Mouse (Mus musculus) heart, embryonic 16.5 days (tissue): ENCODE results near the gene Acot8. TPM values are rescaled to one million over a fixed set of nuclear protein-coding genes. Genes with fewer than 3 reads are reported as not detected.
A peak's percentile ranks its signal among the peaks of the same experiment; 100 is the strongest.

ENCODE experiments used
- ATAC-seq: fragments of 200-750 bp; cut with Nextera tagmentation; replicated peaks from 2 replicates; pipeline ENCODE4 v1.8.0; 2017; ENCODE audit warnings: moderate number of reproducible peaks; ENCODE audit not compliant: insufficient read depth, low FRiP score; ENCODE audit errors: extremely low read depth
- H3K27ac ChIP-seq: fragments of 300-500 bp; sonication (generic); 2 replicates; pipeline ENCODE4 v1.5.1; 2014; ENCODE audit warnings: mild to moderate bottlenecking, low read length, control low read depth, moderate library complexity
- H3K27me3 ChIP-seq: fragments of 300-500 bp; sonication (generic); 2 replicates; pipeline ENCODE4 v1.6.1; 2014; ENCODE audit warnings: low read length, mixed read lengths; ENCODE audit not compliant: control insufficient read depth, insufficient read depth
- H3K36me3 ChIP-seq: fragments of 300-500 bp; sonication (generic); 2 replicates; pipeline ENCODE4 v1.6.1; 2014; ENCODE audit not compliant: control insufficient read depth, insufficient read depth
- H3K4me1 ChIP-seq: fragments of 300-500 bp; sonication (generic); 2 replicates; pipeline ENCODE4 v1.6.1; 2014; ENCODE audit warnings: low read length, mixed read lengths; ENCODE audit not compliant: control insufficient read depth, insufficient read depth
- H3K4me2 ChIP-seq: fragments of 300-500 bp; sonication (generic); 2 replicates; pipeline ENCODE4 v1.6.1; 2014; ENCODE audit warnings: low read depth, mild to moderate bottlenecking, control low read depth, low read length
- H3K4me3 ChIP-seq: fragments of 300-500 bp; sonication (generic); 2 replicates; pipeline ENCODE4 v1.5.1; 2014; ENCODE audit warnings: mild to moderate bottlenecking, control low read depth, low read length
- H3K9ac ChIP-seq: fragments of 300-500 bp; sonication (generic); 2 replicates; pipeline ENCODE4 v1.6.1; 2014; ENCODE audit warnings: low read length, control low read depth
- H3K9me3 ChIP-seq: fragments of 300-500 bp; sonication (generic); replicated peaks from 2 replicates; pipeline ENCODE4 v1.6.1; 2016; ENCODE audit warnings: low read length; ENCODE audit not compliant: control insufficient read depth
- WGBS: fragments of 180-500 bp; shearing (Covaris S2); extraction: QIAGEN DNeasy Blood & Tissue Kit; methylation state at CpG from one replicate; pipeline ENCODE4 v1.1.7; 2014; 5-methylcytosine and 5-hydroxymethylcytosine counted together
- polyA plus RNA-seq: library from polyadenylated mRNA; unstranded; fragments of >200 nt; fragmentation: Nextera tagmentation; extraction: Ambion mirVana; gene quantifications from 2 replicates; pipeline ENCODE4 v1.2.1, GENCODE M21; 2015

The Acot8 gene
- polyA plus RNA-seq, 1 experiment from 2014 or later: 15.7 TPM

GRCm38 (mm10) chr2:164770279-164770678 is 34.4 kb downstream of the Acot8 start:
- no peaks in the 10 kb centered on the region for H3K9me3 ChIP-seq
- no peaks in the 10 kb centered on the region for H3K27me3 ChIP-seq
- H3K36me3 ChIP-seq: peaks cover 15% of the 10 kb centered on the region
- H3K9ac ChIP-seq: peak overlapping the region; percentile 91
- H3K27ac ChIP-seq: peak overlapping the region; percentile 81
- peak overlapping the region; percentile 82 for H3K4me2 ChIP-seq
- WGBS: 2% methylated on average over 15 of the region's 15 CpGs
- ATAC-seq: no peak
- peaks cover 14% of the 10 kb centered on the region for H3K4me1 ChIP-seq
- H3K4me3 ChIP-seq: peak overlapping the region; percentile 85

- Histone ChIP-seq H3K27ac (peak within 1 kb of the TSS; percentile 82), H3K36me3 (peaks cover 17% of the 10 kb centered on the region), H3K27me3 (no peaks in the 10 kb centered on the region), H3K4me3 (peak within 1 kb of the TSS; percentile 85), H3K4me2 (peak within 1 kb of the TSS; percentile 82), H3K4me1 (peaks cover 14% of the 10 kb centered on the region), H3K9me3 (no peaks in the 10 kb centered on the region), H3K9ac (peak within 1 kb of the TSS; percentile 91)
- WGBS: 2% methylated on average over 53 of the region's 53 CpGs
- ATAC-seq: peak; percentile 98
Measured at GRCm38 (mm10) chr2:164769258-164770037, 35.2 kb downstream of the Acot8 start, which contains the start of gene Ube2c. Ube2c (plus strand) TSS chr2:164769898.

- H3K27ac ChIP-seq: peak overlapping the region; percentile 76
- 84% methylated on average over 15 of the region's 15 CpGs for WGBS
- no peak overlapping the region for H3K4me2 ChIP-seq
- H3K4me1 ChIP-seq: peaks cover 14% of the 10 kb centered on the region
- no peak overlapping the region for H3K9ac ChIP-seq
- H3K4me3 ChIP-seq: no peak overlapping the region
- H3K9me3 ChIP-seq: no peaks in the 10 kb centered on the region
- no peak for ATAC-seq
- H3K27me3 ChIP-seq: no peaks in the 10 kb centered on the region
- H3K36me3 ChIP-seq: peaks cover 21% of the 10 kb centered on the region
Measured at GRCm38 (mm10) chr2:164767812-164768540, 36.7 kb downstream of the Acot8 start.

GRCm38 (mm10) chr2:164765841-164766240 is 38.8 kb downstream of the Acot8 start:
- ATAC-seq: no peak
- Histone ChIP-seq H3K4me1 (peaks cover 11% of the 10 kb centered on the region; the same call in 1 of the 2 replicates), H3K36me3 (peaks cover 36% of the 10 kb centered on the region), H3K9ac (no peak overlapping the region), H3K27me3 (no peaks in the 10 kb centered on the region), H3K4me2 (no peak overlapping the region), H3K9me3 (no peaks in the 10 kb centered on the region), H3K27ac (peak overlapping the region; percentile 65), H3K4me3 (no peak overlapping the region)
- 60% methylated on average over 3 of the region's 3 CpGs for WGBS

GRCm38 (mm10) chr2:164762593-164762992 is 42.1 kb downstream of the Acot8 start:
- H3K27ac ChIP-seq: no peak overlapping the region
- no peaks in the 10 kb centered on the region for H3K27me3 ChIP-seq
- peaks cover 64% of the 10 kb centered on the region for H3K36me3 ChIP-seq
- H3K9me3 ChIP-seq: no peaks in the 10 kb centered on the region
- no peak for ATAC-seq
- no peak overlapping the region for H3K4me3 ChIP-seq
- peaks cover 3% of the 10 kb centered on the region; the same call in 1 of the 2 replicates for H3K4me1 ChIP-seq
- no peak overlapping the region for H3K9ac ChIP-seq
- WGBS: 83% methylated on average over 7 of the region's 7 CpGs
- no peak overlapping the region for H3K4me2 ChIP-seq

GRCm38 (mm10) chr2:164761971-164762370 is 42.7 kb downstream of the Acot8 start:
- no peaks in the 10 kb centered on the region for H3K27me3 ChIP-seq
- peaks cover 67% of the 10 kb centered on the region for H3K36me3 ChIP-seq
- WGBS: 99% methylated on average over 4 of the region's 4 CpGs

GRCm38 (mm10) chr2:164761502-164761901 is 43.2 kb downstream of the Acot8 start:
- H3K36me3 ChIP-seq: peaks cover 71% of the 10 kb centered on the region
- H3K27me3 ChIP-seq: no peaks in the 10 kb centered on the region
- H3K4me1 ChIP-seq: peaks cover 3% of the 10 kb centered on the region; the same call in 1 of the 2 replicates
- no peak overlapping the region for H3K27ac ChIP-seq
- H3K4me2 ChIP-seq: no peak overlapping the region
- ATAC-seq: no peak
- H3K9me3 ChIP-seq: no peaks in the 10 kb centered on the region
- no peak overlapping the region for H3K4me3 ChIP-seq
- H3K9ac ChIP-seq: no peak overlapping the region
- WGBS: 52% methylated on average over 2 of the region's 2 CpGs

More at GRCm38 (mm10) chr2:164761971-164762370, 42.7 kb downstream of the Acot8 start:
- Histone ChIP-seq H3K4me2 (no peak overlapping the region), H3K9ac (no peak overlapping the region), H3K4me3 (no peak overlapping the region), H3K4me1 (peaks cover 3% of the 10 kb centered on the region; the same call in 1 of the 2 replicates), H3K9me3 (no peaks in the 10 kb centered on the region), H3K27ac (no peak overlapping the region)
- ATAC-seq: no peak

GRCm38 (mm10) chr2:164760059-164760833 is 44.4 kb downstream of the Acot8 start:
- Histone ChIP-seq H3K4me1 (peaks cover 11% of the 10 kb centered on the region), H3K27me3 (no peaks in the 10 kb centered on the region), H3K4me2 (no peak overlapping the region), H3K36me3 (peaks cover 71% of the 10 kb centered on the region), H3K9me3 (no peaks in the 10 kb centered on the region), H3K9ac (no peak overlapping the region), H3K4me3 (no peak overlapping the region), H3K27ac (no peak overlapping the region)
- ATAC-seq: 0 out of 2 replicates have a peak, but pooled peaks have one; percentile 33
- WGBS: 79% methylated on average over 4 of the region's 4 CpGs
